Mouse (Mus musculus): Measurements from ENCODE around the gene Tmprss6.

Gene Tmprss6

DNA sequence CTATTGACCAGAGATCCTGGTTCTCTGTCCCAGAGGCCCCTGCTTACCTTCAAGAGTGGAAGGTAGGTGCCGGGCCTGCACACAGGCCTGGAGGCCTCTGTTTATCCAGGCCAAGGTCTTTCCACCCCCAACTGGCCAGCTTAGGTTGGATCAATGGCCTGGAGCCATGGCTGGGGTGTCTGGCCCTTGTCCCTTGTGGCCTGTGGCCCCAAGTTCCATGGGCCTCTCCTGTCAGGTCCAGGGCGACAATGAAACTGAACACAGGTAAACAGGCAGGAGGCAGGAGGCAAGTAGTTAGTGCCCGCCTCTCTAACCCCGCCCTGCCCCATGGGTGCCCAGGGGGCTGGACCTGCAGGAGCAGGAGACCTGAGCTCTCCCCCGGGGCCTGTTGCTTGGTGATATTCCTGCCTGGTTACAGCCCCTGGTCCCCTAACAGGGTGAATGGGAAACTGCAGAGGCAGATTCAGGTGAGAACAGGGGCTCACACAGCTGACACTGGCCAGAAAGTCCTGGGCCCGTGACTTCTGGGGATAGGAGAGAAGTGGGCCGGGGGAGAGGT lies at the start of gene Tmprss6:
Gene Tmprss6, minus strand, starts transcription at position 256 of the 559 bp plus-strand sequence.
- no peak for DNase-seq

DNA sequence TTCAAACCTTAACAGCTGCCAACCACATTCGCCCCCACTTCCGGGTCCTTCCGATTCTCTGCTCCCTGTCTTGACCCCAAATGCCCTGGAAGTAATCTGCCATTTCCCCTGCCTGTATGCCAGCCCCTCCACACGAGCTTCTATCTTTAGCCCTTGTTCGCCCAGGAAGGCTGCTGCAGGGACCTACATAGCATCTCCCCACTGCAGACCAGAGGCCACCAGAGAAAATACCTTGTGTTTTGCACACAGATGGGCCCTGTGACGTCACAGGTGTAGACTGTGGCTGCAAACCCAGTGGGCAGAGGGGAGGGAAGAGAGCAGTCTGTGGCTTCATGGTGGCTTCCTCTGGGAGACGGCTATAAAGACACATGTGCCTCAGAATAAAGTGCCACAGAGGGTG lies 49.8 kb upstream of the Tmprss6 start:
- DNase-seq = no peak

DNA sequence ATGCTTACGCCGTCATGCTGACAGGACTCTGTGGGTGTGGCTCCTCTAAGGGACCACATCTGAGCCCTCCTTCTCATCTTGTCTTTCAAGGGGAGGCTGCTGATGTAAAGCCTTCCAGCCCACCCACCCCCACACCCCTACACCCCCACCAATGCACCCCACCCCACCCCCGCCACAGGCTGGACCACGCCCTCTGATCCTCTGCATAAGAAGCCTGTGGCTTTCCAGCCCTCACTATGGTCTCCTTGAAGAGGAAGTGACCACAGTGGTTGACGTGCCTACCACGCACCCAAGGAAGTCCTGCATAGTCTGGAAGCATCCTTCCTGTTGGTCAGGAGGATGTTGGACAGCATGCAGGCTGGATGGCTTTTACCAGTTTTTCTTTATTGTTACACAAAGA lies 47.3 kb upstream of the Tmprss6 start:
- no peak for DNase-seq

DNA sequence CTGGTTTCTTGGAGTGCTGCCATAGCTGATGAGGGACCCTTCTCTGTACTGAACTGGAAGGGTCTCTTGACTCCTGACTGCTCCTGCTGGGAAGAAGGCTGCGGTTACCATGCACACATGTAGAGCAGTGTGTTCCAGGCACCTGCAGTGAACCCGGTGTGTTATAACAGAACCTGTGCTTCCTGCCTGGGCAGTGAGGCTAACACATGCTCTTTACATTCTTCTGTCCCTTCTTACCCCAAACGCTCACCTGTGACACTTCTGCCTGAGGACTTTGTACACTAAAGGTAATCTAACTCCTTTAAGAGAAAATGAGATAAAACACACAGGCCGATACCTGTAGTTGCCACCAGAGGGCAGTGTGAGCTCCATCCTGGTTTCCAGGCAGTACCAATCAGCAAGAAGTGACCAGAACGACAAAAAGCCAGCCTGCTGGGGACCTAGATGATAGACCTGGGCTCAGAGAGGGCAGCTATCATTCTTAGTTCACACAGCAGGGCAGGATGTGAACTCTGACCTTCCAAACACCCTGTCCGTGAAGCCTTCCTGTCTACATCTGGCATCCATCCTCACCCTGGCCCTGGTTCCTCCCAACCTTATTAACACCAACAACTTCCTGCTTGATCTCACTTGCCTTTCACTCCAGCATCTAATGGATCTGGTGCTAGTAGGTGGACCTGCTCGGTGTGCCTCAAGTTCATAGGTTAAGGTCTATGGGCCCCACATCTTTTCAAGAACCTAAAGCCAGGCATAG lies 46.1 kb upstream of the Tmprss6 start:
- DNase-seq = peak; percentile 84

DNA sequence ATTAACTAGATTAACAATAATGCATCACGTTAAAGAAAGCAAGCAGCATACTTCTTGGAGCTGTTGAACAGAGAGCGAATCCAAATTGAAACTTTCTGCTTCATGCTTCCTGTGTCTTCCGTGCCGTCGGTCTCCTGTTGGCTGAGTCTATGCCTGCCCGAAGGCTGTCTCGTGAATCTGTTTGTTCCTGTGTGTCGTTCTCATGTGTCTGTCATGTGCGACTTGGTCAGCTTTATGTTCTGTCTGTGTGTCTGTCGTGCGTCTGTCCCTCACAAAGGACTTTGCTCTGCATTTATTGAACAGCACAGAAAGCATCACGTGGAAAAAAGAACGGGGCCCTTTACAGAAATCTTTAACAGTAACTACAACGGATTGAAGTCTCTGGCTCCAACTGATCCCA lies 44.6 kb upstream of the Tmprss6 start:
- DNase-seq = no peak

DNA sequence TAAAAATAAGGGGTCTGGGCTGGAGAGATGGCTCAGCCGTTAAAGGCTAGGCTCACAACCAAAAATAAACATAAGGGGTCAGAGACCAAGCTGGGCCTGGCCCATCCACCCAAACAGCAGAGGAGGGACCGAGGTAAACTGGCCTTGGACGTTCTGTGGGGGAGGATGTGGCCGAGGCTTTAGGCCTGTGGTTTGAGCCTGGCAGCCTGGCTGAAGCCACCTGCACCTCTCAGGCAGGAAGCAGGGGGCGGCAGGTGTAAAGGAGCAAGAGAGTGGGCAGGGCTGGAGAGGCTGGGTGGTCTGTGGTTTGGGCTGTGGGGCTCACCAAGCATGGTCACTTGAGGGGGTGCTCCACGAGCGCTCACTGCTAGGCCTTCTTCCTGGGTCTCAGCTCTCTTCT lies 43.5 kb upstream of the Tmprss6 start:
- no peak for DNase-seq

DNA sequence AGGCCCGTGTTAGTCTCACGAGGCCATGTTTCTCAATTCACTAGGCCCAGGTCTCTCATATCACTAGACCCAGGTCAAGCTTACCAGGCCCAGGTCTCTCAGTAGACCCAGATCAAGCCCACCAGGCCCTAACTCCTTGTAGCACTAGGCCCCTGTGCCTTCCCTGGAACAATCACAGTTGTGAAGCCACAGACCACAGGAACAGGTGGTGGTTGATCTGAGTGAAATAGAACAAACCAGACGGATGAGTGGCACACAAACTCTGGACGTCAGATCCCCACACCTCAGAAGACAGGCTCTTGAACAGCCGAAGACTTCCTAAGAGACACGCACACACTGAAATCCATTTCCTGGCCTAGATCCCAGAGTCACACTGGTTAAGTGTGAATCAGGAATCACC lies 42.3 kb upstream of the Tmprss6 start:
- DNase-seq = no peak

DNA sequence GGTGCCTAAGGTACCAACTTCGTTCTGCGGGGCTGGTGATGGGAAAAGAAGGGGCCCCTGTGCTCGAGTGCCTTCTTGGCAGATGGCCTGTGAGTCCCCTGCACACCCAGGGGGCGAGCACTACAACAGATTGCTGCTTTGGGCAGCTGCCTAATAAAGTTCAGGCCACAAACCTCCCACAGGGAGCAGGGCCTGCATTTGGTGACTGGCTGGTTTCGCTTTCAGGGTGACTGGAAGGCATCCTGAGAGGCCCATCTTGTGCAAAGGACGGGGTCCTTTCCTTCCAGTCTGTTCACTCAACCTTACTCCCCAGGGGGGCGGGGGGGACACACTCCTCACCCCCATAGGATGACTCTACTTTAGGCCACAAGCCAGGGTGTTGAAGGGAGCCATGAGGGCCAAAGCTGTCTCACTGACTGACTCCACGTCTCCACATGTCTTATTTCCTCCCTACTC lies 41.7 kb upstream of the Tmprss6 start:
- no peak for DNase-seq

DNA sequence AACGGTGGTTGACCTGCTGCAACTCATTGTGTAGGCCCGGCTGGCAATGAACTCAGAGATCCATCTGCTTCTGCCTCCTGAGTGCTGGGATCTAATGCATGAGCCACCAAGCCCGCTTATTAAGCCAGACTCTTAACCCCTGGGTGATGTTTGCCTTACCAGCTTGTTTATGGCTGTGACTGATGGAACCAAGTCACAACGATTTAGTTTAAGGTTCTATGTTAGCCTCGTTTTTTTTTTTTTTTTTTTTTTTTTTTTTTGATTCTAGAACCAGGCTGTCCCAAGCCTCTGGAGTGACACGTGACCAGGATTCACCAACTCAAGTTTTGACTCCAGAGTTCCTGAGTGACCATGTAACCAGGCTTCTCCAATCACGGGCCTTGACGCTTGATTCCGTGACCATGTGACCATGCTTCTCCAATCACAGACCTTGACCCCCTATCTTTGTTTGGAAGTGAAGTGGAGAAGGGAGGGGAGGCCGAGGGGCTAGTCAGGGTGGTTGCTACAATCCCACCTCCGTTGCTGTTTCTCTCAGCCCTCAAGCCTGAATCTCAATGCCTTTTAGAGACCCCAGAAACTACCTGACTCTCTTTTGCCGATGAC lies 41.0 kb upstream of the Tmprss6 start:
- peak; percentile 71 for DNase-seq

DNA sequence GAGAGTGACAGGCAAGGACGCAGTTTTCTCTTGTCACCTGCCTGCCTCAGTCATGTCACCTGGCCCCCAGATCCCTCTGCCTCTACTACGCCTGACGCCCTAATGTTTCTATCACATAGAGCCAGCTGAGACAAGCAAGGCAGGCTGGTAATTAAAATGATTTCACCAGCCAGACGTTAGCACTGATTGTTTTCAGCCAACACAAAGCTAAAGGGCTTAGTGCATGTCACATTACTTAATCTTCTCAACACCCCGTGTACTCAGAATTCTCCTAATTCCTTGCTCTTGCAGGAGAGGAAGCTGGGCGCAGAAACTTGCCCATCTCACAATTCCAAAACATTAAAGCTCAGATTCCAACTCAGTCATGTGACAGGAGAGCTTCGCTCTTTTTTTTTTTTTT lies 40.0 kb upstream of the Tmprss6 start:
- no peak for DNase-seq

DNA sequence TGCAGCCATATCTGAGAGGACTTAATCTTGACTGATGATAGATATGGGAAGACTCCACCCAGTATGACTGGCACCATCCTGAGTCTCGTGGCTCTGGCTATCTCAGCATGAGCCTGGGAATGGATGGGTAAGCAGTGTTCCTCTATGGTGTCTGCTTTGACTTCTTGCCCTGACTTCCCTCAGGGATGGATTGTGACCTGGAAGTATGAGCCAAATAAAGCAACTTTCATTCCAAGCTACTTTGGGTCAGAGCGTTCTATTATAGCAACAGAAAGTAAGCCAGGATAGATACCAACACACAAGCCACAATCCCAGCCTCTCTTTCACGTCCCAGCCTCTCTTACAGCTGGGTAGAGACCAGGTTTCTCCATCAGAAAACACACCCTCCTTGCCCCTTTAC lies 37.1 kb upstream of the Tmprss6 start:
- DNase-seq = no peak

DNA sequence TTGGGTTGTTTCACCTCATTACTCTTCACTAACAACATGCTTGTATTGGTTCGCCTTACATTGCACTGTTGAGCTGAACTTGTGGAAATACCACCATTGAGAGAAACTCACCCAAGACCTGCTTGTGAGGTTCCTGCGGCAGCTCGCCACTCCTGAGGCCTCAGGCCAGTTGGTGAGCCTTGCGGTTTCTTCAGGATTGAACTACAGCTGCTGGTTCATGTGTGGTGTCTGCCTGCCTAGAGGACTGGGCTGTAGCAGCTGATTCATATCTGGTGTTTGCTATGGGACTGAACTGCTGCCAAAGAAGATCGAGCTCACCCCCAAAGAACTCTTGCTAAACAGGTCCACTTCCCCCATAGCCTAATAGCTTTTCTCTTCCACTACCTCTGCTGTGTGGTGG lies 36.4 kb upstream of the Tmprss6 start:
- no peak for DNase-seq

DNA sequence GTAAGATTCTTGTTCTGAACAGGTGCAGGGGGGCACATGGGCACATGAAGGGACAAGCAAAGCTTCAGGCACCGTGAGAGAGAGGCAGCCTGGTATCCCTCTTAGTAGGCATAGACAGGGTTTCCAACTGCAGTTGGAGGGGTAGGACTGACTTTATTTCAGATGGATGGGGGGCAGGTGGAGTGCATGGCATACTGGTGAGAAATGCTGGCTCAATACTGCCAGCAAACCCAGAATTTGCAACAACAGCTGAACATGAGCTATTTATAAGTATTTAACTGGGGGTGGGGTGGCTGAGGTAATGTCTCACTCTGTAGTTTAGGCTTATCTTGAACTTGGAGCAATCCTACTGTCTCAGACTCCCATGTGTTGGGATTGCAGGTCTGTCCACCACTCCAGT lies 35.6 kb upstream of the Tmprss6 start:
- DNase-seq = no peak

DNA sequence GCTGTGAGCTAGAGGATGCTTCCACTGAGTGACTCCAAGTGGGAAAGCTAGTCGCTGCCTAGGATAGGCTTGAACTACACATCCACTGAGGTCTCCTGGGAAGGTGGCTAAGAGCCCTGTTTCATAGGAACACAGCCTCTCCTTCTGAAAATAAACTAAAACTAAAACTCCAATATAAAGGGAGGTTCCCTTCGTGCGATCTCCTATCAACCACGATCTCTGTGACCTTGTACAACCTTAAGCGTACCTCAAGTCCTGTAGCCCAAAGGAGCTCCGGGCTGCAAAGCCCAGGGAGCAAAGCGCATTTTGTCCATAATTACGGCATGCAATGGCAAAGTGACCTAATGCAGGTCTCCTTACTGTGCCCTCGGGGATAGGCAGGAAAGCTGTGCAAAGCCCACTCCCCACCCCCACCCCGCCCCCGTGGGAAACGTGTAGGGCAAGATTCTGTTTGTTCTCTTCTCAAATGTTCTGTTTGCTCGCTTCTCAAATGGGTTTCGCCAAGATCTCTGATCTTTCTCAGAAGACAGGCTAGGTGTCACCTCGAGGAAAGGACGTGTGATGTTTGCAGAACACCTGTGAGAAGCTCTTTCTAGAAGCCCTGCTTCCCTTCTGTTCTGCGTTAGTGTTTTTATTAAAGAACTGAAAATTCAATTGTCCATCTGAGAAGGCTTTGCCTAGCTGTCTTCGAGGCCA lies 34.2 kb upstream of the Tmprss6 start:
- DNase-seq = no peak

DNA sequence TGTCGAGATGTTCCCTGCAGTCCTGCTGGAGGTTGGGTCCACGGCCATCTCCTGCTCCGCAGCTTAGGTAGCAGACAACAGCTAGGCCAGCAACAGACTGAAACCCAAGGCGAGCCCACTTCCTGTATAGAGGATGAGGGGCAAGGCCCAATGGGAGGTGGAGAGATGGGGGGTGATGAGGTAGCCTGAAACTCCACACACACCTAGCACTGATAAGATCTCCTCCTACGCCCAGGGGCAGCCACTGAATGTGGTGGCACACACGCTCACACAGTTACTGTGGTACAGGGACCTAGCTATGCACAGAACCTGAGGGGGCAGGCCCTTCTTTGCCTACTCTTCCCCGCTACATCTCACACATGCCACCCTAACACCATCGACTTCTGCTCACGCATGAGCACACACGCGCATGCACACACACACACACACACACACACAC lies 26.6 kb upstream of the Tmprss6 start, which contains the start of gene Il2rb:
Gene Il2rb, minus strand, starts transcription at position 304 of the 439 bp plus-strand sequence.
- no peak for DNase-seq

DNA sequence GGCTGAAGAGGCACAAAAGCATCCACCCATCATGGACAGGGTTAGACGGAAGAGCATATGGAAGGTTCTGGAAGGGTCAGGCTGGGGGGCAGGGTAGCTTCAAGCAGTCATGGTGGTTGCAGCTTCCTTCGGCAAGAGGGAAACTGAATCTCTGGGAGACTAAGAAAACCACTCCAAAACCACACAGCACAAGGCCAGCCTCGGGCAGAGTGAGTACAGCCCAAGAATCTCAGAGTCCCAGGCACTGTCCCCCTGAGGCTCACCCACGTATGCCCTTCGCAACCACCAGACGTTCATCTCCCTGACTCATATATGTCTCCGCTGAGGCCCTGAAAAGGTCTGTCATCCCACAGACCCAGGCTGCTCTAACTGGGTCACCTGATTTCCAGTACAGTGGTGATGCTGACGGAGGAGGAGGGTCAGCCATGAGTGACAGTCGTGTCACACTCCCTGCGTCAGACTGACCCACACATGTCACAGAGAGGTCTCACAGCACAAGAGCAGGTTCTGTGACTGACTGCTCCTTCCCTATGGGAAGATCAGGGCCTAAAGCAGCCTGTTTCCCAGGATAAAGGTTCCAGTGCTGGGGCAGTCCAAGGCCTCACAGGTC lies 25.1 kb upstream of the Tmprss6 start:
- no peak for DNase-seq

DNA sequence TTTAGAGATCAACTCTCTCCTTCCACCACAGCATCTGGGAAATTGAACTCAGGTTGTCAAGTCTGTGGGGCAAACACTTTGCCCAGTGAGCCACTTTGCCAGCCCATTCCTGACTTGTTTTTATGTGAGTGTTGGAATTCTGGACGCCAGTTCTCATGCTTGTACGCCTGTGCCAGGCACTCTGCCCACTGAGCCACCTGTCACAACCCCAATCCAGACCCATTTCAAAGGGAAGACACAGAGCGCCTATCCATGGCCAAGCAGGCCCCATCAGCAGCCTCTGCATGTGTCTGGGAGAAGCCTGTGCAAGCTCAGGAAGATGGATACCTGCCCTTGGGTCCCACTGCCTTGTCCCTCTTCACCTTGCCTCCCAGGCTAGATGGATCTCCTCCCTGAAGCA lies 22.9 kb upstream of the Tmprss6 start:
- no peak for DNase-seq

DNA sequence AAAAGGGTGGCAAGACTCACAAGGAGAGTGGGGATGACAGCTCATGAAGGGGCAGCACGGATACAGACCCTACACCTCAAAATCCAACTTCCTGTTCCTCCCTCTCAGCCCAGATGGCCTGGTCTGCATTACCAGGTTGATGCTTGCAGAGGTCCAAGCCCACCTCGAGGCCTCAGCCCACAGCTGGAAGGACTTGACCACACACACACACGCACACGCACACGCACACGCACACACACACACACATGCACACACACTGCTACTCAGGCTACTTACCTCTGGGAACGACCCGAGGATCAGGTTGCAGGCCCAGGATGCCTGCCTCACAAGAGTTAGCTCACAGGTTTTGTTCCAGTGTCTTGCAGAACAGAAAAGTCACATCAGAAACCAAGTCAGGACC lies 21.5 kb upstream of the Tmprss6 start:
- DNase-seq = peak; percentile 32

DNA sequence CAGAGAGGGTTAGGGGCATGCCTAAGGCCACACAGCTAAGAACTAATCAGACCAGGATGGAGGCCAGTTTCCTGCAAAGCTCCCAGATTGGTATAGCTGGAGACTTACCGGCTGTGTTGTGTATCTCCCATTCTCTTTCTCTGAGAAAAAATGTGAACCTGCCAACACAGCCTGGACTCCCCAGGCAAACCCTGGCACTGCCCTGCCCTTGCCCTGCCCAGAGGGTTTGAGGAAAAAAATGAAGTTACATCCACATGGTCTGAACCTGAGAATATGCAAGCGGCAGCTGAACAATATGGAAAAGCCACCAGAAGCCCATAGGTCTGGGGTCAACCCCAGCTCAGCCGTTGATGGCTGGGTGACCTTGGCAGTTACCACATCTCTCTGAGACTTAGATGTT lies 20.8 kb upstream of the Tmprss6 start:
- no peak for DNase-seq

DNA sequence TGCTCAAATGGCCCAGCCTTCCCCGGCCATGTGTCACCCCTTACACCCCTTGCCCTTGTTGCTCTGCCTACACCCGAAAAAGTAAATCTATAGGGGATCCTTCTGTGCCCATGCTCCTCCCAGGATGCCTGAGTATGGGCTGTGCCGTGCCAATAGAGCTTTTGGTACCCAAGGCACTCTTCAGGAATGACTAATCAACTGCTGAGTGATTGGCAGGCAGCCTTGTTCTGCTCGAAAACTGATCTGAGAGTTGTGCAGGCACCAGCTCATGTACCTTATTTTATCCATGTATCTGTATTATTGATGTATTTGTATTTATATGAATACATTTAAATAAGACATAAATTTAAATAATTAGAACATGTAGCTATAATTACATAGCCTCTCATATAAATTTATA lies 18.6 kb upstream of the Tmprss6 start:
- no peak for DNase-seq

DNA sequence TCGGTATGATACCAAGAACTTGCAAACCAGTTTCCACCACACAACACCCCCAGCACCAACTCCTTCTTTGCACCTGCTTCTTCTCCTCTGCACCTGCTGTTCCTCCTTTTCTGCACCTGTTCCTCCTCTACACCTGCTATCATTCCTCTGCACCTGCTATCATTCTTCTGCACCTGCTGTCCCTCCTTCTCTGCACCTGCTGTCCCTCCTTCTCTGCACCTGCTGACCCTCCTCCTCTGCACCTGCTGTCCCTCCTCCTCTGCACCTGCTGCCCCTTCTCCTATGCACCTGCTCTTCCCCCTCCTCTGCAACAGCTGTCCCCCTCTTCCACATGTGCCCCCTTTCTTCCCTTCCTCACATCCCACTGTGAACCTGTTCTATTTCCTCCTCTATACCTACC lies 18.1 kb upstream of the Tmprss6 start:
- DNase-seq = no peak

DNA sequence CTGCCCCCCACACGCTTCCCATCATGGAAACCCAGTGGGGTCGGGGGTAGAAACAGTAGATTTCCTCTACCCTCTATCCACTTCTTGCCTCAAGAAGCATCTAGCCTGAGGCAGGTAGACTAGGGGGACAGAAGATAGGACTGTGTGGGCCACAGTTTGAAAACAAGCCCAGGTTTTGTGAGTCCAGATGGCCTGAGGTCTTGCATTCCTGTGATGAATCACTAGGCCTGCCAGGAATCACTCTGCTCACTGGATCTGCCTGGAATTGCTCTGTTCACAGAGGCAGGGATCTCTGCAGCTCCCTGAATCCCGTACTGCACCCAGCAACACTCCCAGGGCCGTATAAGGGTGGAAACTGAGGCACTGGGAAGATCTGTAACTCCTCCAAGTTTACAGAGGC lies 14.9 kb upstream of the Tmprss6 start:
- no peak for DNase-seq

DNA sequence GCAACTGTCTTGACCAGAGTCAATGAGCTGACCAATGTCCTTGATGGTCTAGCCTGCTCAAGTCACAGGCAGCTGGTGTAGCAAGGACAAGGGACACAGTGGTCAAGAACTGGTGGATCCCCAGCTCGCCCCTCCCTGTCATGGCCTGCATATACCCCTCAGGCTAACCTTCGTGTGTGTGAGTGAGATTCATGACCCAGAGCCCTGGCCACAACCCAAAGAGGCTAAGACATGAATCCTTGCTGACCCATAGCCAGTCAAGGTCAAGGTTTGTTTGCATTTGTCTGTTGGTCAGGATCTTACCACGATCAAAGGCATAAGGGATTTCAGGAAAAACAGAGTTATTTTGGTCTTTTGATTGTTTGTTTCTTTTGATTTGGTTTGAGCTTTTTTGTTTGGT lies 14.1 kb upstream of the Tmprss6 start:
- no peak for DNase-seq
